ENCODE assay signal across 8 mouse cellular contexts in genomic region chr11:120353500-120354303, GRCm38 (mm10). TPM values are rescaled to one million over a fixed set of nuclear protein-coding genes. Genes with fewer than 3 reads are reported as not detected.
A peak's percentile ranks its signal among the peaks of the same experiment; 100 is the strongest.
DNase-seq lines count a peak whose midpoint lies in the region; ATAC-seq and TF ChIP-seq lines count a peak whose summit lies in the region.

No protein-coding gene starts in this region.

- no peak for ATAC-seq in forebrain, postnatal 0 days
- no peak for ATAC-seq in hindbrain, embryonic 13.5 days (ENCODE audit: low FRiP score)
- ATAC-seq in limb, embryonic 15.5 days (ENCODE audit: insufficient number of reproducible peaks, low FRiP score, low TSS enrichment, low read depth) = no peak
- ATAC-seq in monocyte, adult 5-6 weeks (replicated peaks; ENCODE audit: insufficient number of reproducible peaks, low FRiP score, low TSS enrichment, poor library complexity, severe bottlenecking) = peak; percentile 74
- peak; percentile 48 for ATAC-seq in stomach, embryonic 16.5 days (ENCODE audit: insufficient read depth, low FRiP score)

- no peak overlapping the region for H3K27ac ChIP-seq in layer of hippocampus, adult 2 months
- no peak overlapping the region for H3K27ac ChIP-seq in forebrain, postnatal 0 days (ENCODE audit: low read depth, low read length)
- H3K27ac ChIP-seq in hindbrain, embryonic 13.5 days = no peak overlapping the region
- H3K27ac ChIP-seq in limb, embryonic 15.5 days = 0 out of 2 replicates have a peak overlapping the region, but pooled peaks have one; percentile 99
- peak overlapping the region; percentile 82 for H3K27ac ChIP-seq in stomach, embryonic 16.5 days (ENCODE audit: low read length)

- H3K27me3 ChIP-seq in forebrain, postnatal 0 days (ENCODE audit: insufficient read depth, low read length) = no peaks in the 10 kb centered on the region
- H3K27me3 ChIP-seq in hindbrain, embryonic 13.5 days = no peaks in the 10 kb centered on the region
- H3K27me3 ChIP-seq in limb, embryonic 15.5 days = no peaks in the 10 kb centered on the region
- H3K27me3 ChIP-seq in stomach, embryonic 16.5 days (ENCODE audit: control insufficient read depth, insufficient read depth, low read length) = no peaks in the 10 kb centered on the region

- peak overlapping the region; percentile 27; the same call in 1 of the 2 replicates for H3K4me3 ChIP-seq in layer of hippocampus, adult 2 months
- H3K4me3 ChIP-seq in forebrain, postnatal 0 days (ENCODE audit: low read depth, low read length) = no peak overlapping the region
- H3K4me3 ChIP-seq in hindbrain, embryonic 13.5 days = no peak overlapping the region
- no peak overlapping the region for H3K4me3 ChIP-seq in limb, embryonic 15.5 days
- no peak overlapping the region; the same call in 1 of the 2 replicates for H3K4me3 ChIP-seq in stomach, embryonic 16.5 days (replicated peaks; ENCODE audit: low read length)

- 30% methylated on average over 26 of the region's 26 CpGs for WGBS in forebrain, postnatal 0 days
- WGBS in hindbrain, embryonic 13.5 days = 26% methylated on average over 26 of the region's 26 CpGs
- WGBS in limb, embryonic 15.5 days = 26% methylated on average over 26 of the region's 26 CpGs
- WGBS in stomach, embryonic 16.5 days = 21% methylated on average over 26 of the region's 26 CpGs

- H3K9ac ChIP-seq in forebrain, postnatal 0 days = no peak overlapping the region
- H3K9ac ChIP-seq in hindbrain, embryonic 13.5 days = no peak overlapping the region
- no peak overlapping the region for H3K9ac ChIP-seq in limb, embryonic 15.5 days
- H3K9ac ChIP-seq in stomach, embryonic 16.5 days (ENCODE audit: low read length) = peak overlapping the region; percentile 32

- no peak overlapping the region for H3K4me2 ChIP-seq in forebrain, postnatal 0 days (ENCODE audit: low read depth)
- H3K4me2 ChIP-seq in hindbrain, embryonic 13.5 days = peak overlapping the region; percentile 13; the same call in 1 of the 2 replicates
- H3K4me2 ChIP-seq in limb, embryonic 15.5 days = 0 out of 2 replicates have a peak overlapping the region, but pooled peaks have one; percentile 8
- peak overlapping the region; percentile 30 for H3K4me2 ChIP-seq in stomach, embryonic 16.5 days (ENCODE audit: low read depth, low read length)

- peak in 1 of 2 experiments; percentile 52 for DNase-seq in layer of hippocampus, adult 2 months (ENCODE audit: low spot score in 2 of 2)
- no peak for DNase-seq in layer of hippocampus, postnatal 14 days (ENCODE audit: low spot score in 2 of 2)
- peak; percentile 82 for DNase-seq in c-Kit-positive CD71-negative TER-119-negative erythroid progenitor cells, embryonic 14.5 days (ENCODE audit: low read depth)
- DNase-seq in forebrain, postnatal 0 days = no peak

- no peaks in the 10 kb centered on the region for H3K36me3 ChIP-seq in forebrain, postnatal 0 days (ENCODE audit: insufficient read depth)
- H3K36me3 ChIP-seq in hindbrain, embryonic 13.5 days = no peaks in the 10 kb centered on the region
- H3K36me3 ChIP-seq in limb, embryonic 15.5 days = no peaks in the 10 kb centered on the region
- H3K36me3 ChIP-seq in stomach, embryonic 16.5 days (ENCODE audit: control insufficient read depth, insufficient read depth, low read length) = no peaks in the 10 kb centered on the region

- peaks cover 19% of the 10 kb centered on the region for H3K4me1 ChIP-seq in forebrain, postnatal 0 days (ENCODE audit: insufficient read depth)
- peaks cover 68% of the 10 kb centered on the region for H3K4me1 ChIP-seq in hindbrain, embryonic 13.5 days (replicated peaks)
- peaks cover 75% of the 10 kb centered on the region for H3K4me1 ChIP-seq in limb, embryonic 15.5 days
- peaks cover 53% of the 10 kb centered on the region for H3K4me1 ChIP-seq in stomach, embryonic 16.5 days (ENCODE audit: control insufficient read depth, insufficient read depth, low read length)

- H3K9me3 ChIP-seq in forebrain, postnatal 0 days (ENCODE audit: low read length) = no peaks in the 10 kb centered on the region
- H3K9me3 ChIP-seq in hindbrain, embryonic 13.5 days = no peaks in the 10 kb centered on the region
- no peaks in the 10 kb centered on the region for H3K9me3 ChIP-seq in limb, embryonic 15.5 days
- no peaks in the 10 kb centered on the region for H3K9me3 ChIP-seq in stomach, embryonic 16.5 days (replicated peaks; ENCODE audit: control insufficient read depth, low read length)

- TF ChIP-seq CTCF in layer of hippocampus, adult 2 months (conservative IDR thresholded peaks at IDR 0.05) = peak; percentile 82
- peak; percentile 65 for TF ChIP-seq CTCF in forebrain, postnatal 0 days (IDR thresholded peaks at IDR 0.05; ENCODE audit: low read depth)

RNA-seq across cellular contexts. Expression of gene Actg1, which starts 5.4 kb away (rescaled TPM):
- 1,000 to 10,000 TPM; 1,285 to 1,295 TPM for total RNA-seq in layer of hippocampus, adult 2 months (2021)
- 1,000 to 10,000 TPM; 1,835 to 1,925 TPM for total RNA-seq in layer of hippocampus, postnatal 14 days (2021)
- total RNA-seq in forebrain, postnatal 0 days (2014; rRNA removed) = 2,455 and 2,516 TPM in 2 replicates
- 4,096 and 4,381 TPM in 2 replicates for polyA plus RNA-seq in forebrain, postnatal 0 days (2015; fragmentation: Nextera tagmentation; extraction: Ambion mirVana)
- polyA plus RNA-seq in hindbrain, embryonic 13.5 days (2015; fragmentation: Nextera tagmentation; extraction: Ambion mirVana) = 4,110 and 4,339 TPM in 2 replicates
- polyA plus RNA-seq in limb, embryonic 15.5 days (2015; fragmentation: Nextera tagmentation; extraction: Ambion mirVana) = 2,203 and 2,296 TPM in 2 replicates
- total RNA-seq in monocyte, adult 5-6 weeks (2017) = 1,753 to 2,142 TPM (median 1,849 TPM) in 3 replicates
- 2,700 and 3,060 TPM in 2 replicates for polyA plus RNA-seq in stomach, embryonic 16.5 days (2015; fragmentation: Nextera tagmentation; extraction: Ambion mirVana)

RNA-seq across cellular contexts. Expression of gene Fscn2, which starts 7.6 kb away (rescaled TPM):
- 1 to 10 TPM in 1 of 2 experiments, under 1 TPM in 1; 0.69 to 1.1 TPM for total RNA-seq in layer of hippocampus, adult 2 months (2021)
- under 1 TPM; 0.48 to 0.67 TPM for total RNA-seq in layer of hippocampus, postnatal 14 days (2021)
- total RNA-seq in forebrain, postnatal 0 days (2014; rRNA removed) = 0.29 TPM in 1 of 2 replicates, not detected in the other
- polyA plus RNA-seq in forebrain, postnatal 0 days (2015; fragmentation: Nextera tagmentation; extraction: Ambion mirVana) = 1.9 and 2.0 TPM in 2 replicates
- 1.6 and 2.6 TPM in 2 replicates for polyA plus RNA-seq in hindbrain, embryonic 13.5 days (2015; fragmentation: Nextera tagmentation; extraction: Ambion mirVana)
- polyA plus RNA-seq in limb, embryonic 15.5 days (2015; fragmentation: Nextera tagmentation; extraction: Ambion mirVana) = 0.31 and 0.79 TPM in 2 replicates
- total RNA-seq in monocyte, adult 5-6 weeks (2017) = 0.29 to 0.75 TPM in 2 of 3 replicates, not detected in the other
- polyA plus RNA-seq in stomach, embryonic 16.5 days (2015; fragmentation: Nextera tagmentation; extraction: Ambion mirVana) = 0.44 and 0.80 TPM in 2 replicates

RNA-seq across cellular contexts. Expression of gene Faap100, which starts 24.9 kb away (rescaled TPM):
- 10 to 100 TPM; 17.7 to 19.5 TPM for total RNA-seq in layer of hippocampus, adult 2 months (2021)
- 10 to 100 TPM; 31.9 to 38.1 TPM for total RNA-seq in layer of hippocampus, postnatal 14 days (2021)
- 107 and 132 TPM in 2 replicates for total RNA-seq in forebrain, postnatal 0 days (2014; rRNA removed)
- polyA plus RNA-seq in forebrain, postnatal 0 days (2015; fragmentation: Nextera tagmentation; extraction: Ambion mirVana) = 73.4 and 97.8 TPM in 2 replicates
- 74.6 and 82.4 TPM in 2 replicates for polyA plus RNA-seq in hindbrain, embryonic 13.5 days (2015; fragmentation: Nextera tagmentation; extraction: Ambion mirVana)
- 33.1 and 33.3 TPM in 2 replicates for polyA plus RNA-seq in limb, embryonic 15.5 days (2015; fragmentation: Nextera tagmentation; extraction: Ambion mirVana)
- 5.5 to 16.4 TPM (median 9.4 TPM) in 3 replicates for total RNA-seq in monocyte, adult 5-6 weeks (2017)
- polyA plus RNA-seq in stomach, embryonic 16.5 days (2015; fragmentation: Nextera tagmentation; extraction: Ambion mirVana) = 34.5 and 36.1 TPM in 2 replicates

Comparison
In these comparisons a context has a peak if more than half of its experiments do, and no peak if none do; other contexts are left out.
1. H3K27ac ChIP-seq: peak in limb, embryonic 15.5 days (single experiment) and stomach, embryonic 16.5 days (single experiment); none in layer of hippocampus, adult 2 months (single experiment), forebrain, postnatal 0 days (single experiment) and hindbrain, embryonic 13.5 days (single experiment).
2. ATAC-seq: peak in monocyte, adult 5-6 weeks (single experiment) and stomach, embryonic 16.5 days (single experiment); none in forebrain, postnatal 0 days (single experiment), hindbrain, embryonic 13.5 days (single experiment) and limb, embryonic 15.5 days (single experiment).